Mouse (Mus musculus) heart, postnatal 14 days (tissue): ENCODE measurements at regions not wholly inside any gene's neighbourhood (a gene's known extent, or its start where the extent isn't known, plus 50 kb on each side); places are given as distances from the start of the nearest gene placed in this dataset.

Experiments used
- DNase-seq, 2 experiments: peaks; one replicate each; pipeline ENCODE4 v3.0.0; 2021 to 2022
- intact Hi-C: fragments of 180-260 bp; cut with DNase I; formaldehyde crosslinking; loops from one replicate; pipeline ENCODE4 v1.15.1; 2025

DNA sequence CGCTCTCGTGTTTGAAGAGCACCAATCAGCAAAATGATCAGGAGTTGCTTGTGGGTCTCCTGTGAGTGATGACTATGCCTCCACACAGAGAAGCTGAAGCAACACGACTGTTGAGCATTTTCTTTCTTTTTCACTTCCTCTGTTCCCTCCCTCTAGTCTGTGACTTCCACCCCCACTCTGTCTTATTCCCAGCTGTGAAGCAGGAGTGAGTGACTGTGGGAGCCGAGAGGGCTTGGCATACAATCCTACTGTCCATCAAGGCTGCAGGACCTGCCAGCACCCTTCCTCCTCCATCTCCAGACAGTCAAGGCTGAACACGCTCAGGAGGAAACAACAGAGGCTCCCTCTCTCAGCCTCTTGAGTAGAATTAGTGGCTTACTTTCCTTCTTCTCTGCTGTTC, 401.3 kb downstream of the Plcl1 start:
- peak; percentile 24 to 30 for DNase-seq
- intact Hi-C loops, result no loop called here

DNA sequence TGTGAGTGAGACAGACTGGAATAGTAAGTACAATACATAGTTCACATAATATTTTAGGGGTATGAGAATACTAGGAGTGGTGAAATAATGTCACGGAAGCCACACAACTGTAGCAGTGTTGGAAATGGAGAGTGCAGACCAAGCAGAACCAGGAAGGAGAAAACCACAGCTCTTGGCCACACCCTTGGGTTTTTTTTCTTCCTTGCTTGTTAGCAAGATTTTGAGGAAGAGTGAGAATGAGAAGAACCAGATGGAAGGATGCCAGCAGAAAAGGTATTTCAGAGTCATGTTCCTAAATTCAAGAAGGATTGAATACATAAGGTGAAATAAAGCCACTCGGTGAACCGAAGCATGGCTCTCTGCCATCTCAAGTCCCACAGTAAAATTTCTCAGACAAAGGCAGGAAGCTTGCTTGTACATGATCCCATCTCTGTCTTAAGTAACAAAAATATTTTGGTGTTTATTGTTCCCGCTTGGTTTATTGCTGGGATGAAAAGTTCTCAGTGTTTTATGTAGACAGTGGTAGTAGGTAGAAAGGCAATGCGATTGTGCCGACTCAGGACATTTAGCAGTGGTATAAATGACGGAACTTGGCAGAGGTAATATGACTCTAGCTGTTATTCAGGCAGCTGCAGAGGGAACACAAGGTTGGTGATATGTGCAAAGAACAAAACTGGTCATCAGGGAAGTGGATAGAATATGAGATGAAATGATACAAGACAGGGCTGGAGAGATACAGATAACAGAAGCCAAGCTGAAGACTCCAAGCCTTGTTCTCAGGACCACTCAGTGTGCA, 403.2 kb downstream of the Plcl1 start:
- DNase-seq, result peak; percentile 2 to 3
- intact Hi-C loops, result no loop called here

GRCm38 (mm10) chr1:55812486-55812885, 406.8 kb downstream of the Plcl1 start:
- intact Hi-C loops, result no loop called here
- DNase-seq, result no peak

DNA sequence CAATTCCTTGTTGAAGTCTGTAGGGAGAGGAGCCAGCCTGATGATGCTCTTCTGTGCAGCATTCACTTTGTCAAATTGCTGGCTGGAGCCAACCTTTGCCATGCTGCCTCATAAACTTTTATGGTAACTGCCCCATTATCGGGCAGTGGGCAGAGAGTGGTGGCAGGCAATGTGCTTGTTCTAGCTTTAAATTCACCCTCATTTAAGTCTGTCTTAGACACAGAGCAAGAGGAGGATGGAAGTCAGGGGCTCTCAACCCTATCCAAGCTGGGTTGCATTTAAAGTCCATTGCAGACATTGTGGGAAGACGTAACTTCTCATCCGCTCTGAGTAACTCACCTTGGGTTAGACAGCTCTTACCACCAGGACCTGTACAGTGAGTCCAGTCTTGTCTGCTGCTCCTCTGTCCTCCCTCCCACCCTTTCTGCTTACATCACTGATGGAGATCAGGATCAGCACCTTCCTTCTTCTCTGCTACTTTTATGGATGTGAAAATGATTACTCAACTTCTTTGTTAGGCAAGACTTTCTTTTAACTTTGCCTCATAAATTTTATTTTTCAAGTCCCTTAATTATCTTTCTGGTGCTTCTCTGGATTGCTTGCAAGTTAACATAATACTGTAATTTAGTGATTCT, 415.3 kb downstream of the Plcl1 start:
- intact Hi-C loops, result no loop called here
- no peak for DNase-seq

- no peak for DNase-seq
- intact Hi-C loops, result no loop called here
Observed at GRCm38 (mm10) chr1:55822599-55822998, 416.9 kb downstream of the Plcl1 start.

DNA sequence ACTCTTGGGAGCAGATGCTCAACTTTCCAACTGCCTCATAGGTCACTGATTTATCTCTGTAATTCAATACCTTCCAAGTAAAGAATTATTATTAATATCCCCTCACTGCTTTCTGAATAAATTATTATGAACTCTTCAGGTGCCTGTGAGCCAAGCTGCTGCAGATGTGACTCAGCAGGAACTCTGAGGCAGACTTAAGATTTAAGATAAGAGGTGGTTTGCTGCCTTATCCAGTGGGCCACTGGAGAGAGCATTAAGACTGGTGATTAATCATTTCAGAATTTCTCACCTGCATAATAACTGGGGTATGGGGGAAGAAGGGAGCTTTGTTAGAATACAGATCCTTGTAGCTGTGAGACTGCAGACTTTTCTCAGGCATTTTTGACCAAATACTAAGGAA, 421.5 kb downstream of the Plcl1 start:
- intact Hi-C loops, result no loop called here
- no peak for DNase-seq

- intact Hi-C loops, result loop anchor here (5.0 kb wide), 2 partner anchors 37 to 98 kb away; no protein-coding TSS in a partner anchor
Observed at GRCm38 (mm10) chr1:55835281-55835680, 429.6 kb downstream of the Plcl1 start.

DNA sequence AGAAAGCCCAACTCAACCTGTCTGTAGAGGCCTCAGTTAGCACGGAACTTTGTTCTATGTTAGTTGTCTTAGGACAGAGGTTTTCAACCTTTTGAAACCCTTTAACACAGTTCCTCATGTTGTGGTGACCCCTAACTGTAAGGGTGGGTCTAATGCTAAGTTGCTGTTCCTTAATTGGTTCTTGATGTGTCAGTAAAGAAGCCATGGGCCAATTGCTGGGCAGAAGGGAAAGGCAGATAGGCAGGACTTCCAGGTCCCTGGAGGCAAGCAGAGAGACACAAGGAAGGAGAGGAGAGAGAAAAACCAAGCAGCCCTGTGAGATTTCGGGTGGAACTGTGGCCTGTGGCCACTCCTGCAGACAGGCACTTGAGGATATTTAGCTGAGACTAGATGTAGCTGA, 431.0 kb downstream of the Plcl1 start:
- intact Hi-C loops, result loop anchor here (5.0 kb wide), 2 partner anchors 36 to 99 kb away; no protein-coding TSS in a partner anchor

More at GRCm38 (mm10) chr1:55835281-55835680, 429.6 kb downstream of the Plcl1 start:
- DNase-seq, result no peak

DNA sequence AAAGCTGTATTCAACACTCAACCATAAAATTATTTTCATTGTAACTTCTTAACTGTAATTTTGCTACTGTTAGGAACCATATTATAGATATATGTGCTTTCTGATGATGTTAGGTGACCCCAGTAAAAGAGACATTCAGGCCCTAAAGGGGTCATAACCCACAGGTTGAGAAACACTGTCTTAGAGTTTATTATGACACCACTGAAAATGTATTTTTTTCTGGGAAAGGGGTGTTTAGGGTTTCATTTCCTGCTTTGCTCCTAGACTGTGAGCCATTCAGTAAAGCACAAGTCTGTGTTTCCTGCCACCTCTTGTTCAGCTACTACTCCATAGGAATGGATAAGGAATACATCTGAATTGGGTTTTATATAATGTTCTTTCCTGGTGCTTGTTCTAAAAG, 431.6 kb downstream of the Plcl1 start:
- intact Hi-C loops, result loop anchor here (5.0 kb wide), 2 partner anchors 35 to 100 kb away; no protein-coding TSS in a partner anchor

More for the DNA sequence above, 431.0 kb downstream of the Plcl1 start:
- DNase-seq, result no peak

DNA sequence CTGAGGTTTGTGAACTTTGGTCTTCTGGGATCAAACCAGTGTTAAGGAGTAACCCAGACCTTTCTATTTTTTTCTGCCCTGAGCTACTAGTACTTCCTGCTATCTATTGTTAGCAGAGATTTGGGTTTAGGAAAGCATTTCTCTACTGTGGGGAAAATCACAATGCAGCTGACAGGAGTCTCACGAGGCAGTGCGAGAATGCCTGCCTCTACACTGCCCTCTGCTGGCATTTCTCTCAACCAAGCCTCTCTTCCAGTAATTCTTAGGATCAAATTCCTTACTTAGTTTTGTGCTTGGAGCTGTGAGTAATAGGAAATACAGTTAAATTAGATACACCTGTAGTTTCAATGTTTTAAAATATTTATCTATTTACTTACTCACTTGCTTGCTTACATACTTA, 432.4 kb downstream of the Plcl1 start:
- DNase-seq, result peak; percentile 68 to 78
- intact Hi-C loops, result loop anchor here (2.0 to 5.0 kb wide), 3 partner anchors 34 to 433 kb away; partner anchors contain the start of gene Plcl1

More for the DNA sequence above, 431.6 kb downstream of the Plcl1 start:
- DNase-seq, result no peak

GRCm38 (mm10) chr1:55848806-55849205, 443.1 kb downstream of the Plcl1 start:
- no peak for DNase-seq
- intact Hi-C loops, result no loop called here

DNA sequence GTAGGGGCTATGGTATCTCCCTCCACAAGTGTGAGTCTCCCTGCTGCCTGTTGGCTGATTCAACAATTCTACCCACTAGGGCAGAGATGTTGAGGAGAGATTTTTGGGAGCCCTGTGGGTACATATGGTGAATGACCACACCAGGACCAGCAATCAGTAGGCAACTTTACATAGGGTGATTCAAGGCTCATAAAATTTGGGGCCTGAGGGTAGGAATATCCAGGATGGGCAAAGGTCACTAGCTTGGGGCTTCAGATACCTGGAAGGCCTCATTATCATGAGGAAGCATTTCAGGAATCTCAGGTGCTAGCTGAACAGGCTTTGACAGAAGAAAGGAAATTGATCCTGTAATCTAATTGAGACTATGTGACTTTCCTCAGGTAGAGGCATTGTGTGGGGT, 446.6 kb downstream of the Plcl1 start:
- intact Hi-C loops, result no loop called here
- no peak for DNase-seq

DNA sequence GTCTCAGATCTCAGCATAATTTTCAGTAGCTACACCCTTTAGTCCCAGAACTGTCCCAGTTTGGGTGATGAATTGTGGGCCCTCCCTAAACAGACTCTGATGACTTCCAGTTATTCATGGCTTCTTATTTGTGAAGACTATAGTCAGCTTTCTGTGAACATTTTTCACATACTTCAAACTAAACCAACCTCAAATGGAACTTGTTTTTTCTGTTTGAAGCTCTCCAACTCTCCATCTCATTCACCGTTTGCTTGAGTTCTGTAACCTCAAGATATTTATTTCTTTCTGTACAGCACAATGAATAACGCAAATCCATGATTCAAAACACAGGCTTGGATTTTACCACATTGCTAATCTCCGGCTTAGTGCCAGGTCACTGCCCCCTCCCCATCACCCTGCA, 453.4 kb downstream of the Plcl1 start:
- DNase-seq, result no peak
- intact Hi-C loops, result no loop called here

- no peak for DNase-seq
- intact Hi-C loops, result no loop called here
Observed at GRCm38 (mm10) chr1:55863113-55863512, 457.4 kb downstream of the Plcl1 start.

DNA sequence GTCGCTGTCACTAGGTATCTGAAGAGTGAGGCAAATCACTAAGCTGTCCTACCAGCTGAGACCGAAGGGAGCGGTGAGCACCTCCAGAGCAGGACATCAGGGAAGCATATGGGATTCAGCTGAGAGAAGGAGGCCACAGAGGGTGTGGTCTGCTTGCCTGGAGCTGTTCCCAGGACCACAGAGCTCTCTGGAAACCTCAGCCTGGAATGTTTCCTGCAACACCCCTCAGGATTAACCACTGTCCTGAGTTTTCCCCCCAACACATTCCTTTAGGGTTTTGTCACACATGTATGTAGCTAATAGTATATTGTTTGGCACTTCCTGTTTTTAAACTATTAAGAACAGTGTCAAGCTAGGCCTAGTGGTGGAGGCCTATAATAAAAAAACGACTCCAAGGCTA, 459.6 kb downstream of the Plcl1 start:
- DNase-seq, result no peak
- intact Hi-C loops, result no loop called here

DNA sequence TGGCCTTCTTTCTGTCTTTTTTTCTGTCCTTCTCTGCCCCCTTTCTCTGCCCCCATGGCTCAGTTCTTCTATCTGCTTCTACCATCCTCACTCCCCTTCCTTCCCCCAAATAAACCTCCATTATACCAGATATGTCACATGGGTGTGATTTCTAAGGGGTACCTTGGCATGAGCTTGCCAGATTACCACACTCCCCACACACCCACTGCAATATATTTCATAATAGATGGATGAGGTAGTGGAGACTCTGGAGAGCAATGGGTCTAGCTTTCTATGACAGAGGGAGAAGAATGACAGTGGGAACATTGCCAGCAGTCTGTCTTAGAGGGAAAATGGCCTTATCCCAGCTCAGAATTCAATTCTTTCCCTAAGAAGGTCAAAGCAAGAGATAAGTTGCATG, 461.0 kb downstream of the Plcl1 start:
- intact Hi-C loops, result no loop called here
- DNase-seq, result no peak

DNA sequence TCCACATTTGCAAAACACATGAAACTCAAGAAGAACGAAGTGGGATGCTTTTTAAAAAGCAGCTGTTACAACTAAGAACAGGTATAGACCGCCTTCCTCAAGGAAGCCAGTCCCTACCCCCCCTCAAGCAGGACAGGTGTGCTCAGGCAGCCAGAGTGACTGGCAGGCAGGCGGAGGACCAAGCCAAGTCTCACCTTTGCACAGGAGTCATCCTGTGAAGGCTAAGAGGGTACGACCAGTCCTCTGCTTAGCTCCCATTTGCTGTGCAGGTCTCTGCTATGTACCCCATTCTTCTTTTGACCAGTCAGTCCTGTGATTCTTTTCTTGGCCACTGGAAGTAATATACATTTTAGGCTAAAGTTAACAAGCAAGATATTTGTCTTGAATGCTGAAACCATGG, 467.9 kb downstream of the Plcl1 start:
- DNase-seq, result no peak
- intact Hi-C loops, result loop anchor here (5.0 to 10.0 kb wide), 4 partner anchors 36 to 639 kb away; partner anchors contain the start of gene Mars2

DNA sequence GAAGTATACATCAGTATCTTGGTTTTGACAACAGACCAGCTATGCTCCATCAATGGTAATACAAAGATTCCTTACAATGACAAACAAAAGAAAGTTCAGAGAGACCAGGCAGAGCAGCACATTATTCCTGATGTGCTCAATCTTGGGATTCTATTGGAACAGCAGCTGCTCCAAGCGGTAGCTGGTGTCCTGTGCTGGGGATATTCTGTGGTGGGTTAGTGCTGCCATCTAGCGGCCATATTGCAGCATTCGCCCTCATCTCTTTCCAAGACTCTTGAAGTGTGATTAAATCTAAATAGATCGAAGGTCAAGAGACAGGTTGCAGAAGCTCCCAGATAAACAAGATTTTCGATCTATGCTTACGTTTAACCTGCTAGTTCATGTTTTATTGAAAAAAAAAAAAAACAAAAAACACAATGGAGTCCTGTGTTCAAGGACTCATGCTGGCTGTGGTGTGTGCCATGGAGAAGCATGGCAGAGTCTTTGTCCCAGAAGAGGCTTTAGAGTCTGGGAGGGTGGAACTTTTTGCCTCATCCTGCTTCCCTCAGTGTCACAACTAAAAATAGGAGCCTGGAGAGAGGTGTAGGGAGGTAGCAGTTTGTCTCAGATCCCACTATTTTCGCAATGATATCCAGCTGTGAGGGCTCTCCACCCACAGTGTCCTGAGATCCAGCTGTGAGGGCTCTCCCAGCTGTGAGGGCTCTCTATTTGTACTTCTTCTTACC, 468.6 kb downstream of the Plcl1 start:
- intact Hi-C loops, result loop anchor here (1.0 to 10.0 kb wide), 5 partner anchors 37 to 640 kb away; partner anchors contain the start of gene Mars2
- peak; percentile 70 to 79 for DNase-seq

DNA sequence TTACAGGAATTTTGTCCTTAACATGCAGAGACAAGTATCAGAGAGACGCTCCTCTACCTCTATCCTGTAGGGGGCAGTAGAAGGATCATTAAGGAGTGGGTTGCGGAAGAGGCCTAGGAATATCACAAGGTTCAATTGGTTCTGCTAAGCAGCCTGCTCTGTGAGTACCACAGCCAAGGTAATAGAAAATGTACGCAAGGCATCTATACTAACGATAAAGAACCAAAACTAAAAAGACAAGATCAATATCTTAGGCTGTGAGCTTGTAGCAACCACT, 469.1 kb downstream of the Plcl1 start:
- intact Hi-C loops, result loop anchor here (1.0 to 10.0 kb wide), 5 partner anchors 38 to 640 kb away; partner anchors contain the start of gene Mars2
- DNase-seq, result no peak

GRCm38 (mm10) chr1:55884576-55884975, 478.9 kb downstream of the Plcl1 start:
- intact Hi-C loops, result no loop called here

More at GRCm38 (mm10) chr1:55884576-55884975, 478.9 kb downstream of the Plcl1 start:
- DNase-seq, result no peak
